Mouse (Mus musculus) CD4-positive, CD25-positive, alpha-beta regulatory T cell, adult 2 months (primary cell): ENCODE results near the gene Senp6.

Experiments
- DNase-seq: peaks from one replicate; pipeline ENCODE4 v3.0.0-alpha.2; 2012; ENCODE audit warnings: low read depth, low spot score

Senp6 gene

DNA sequence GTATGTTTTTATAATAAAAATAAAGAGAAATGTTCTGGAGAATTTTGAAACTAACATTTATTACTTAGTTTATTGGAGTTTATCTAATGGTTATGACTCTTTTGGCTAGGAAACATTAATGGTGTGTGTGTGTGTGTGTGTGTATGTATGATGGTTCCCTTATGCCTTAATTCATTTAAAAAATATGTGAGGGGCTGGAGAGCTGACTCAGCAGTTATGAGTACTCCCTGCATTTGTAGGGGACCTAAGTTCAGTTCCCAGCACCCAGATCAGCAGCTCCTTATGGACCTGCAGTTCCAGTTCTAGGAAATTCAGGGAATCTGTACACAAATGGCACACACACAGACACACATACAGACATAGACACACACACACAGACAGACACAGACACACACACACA lies 104.5 kb downstream of the Senp6 start:
- no peak for DNase-seq

- DNase-seq, result no peak
Measured at GRCm38 (mm10) chr9:80172396-80173222, 105.9 kb downstream of the Senp6 start.

DNA sequence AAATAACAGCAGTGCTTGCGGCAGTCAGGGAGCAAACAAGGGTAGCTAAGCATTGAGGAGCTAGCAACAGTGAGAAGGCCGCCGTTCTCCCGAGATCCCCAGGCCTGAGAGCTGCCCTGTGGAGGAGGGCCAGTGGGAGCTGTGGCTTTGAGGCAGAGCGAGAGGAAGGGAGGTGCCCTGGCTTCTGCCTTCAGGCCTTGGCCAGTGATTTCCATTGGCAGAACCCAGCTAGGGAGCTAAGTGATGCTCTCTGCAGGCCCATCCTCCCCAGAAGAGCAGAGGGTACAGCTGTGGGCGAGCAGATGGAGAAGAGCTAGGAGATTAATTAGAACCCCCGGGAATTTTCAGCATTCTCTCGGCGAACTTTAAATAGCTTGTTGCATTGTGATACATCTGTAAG lies 106.9 kb downstream of the Senp6 start:
- DNase-seq, result no peak

DNA sequence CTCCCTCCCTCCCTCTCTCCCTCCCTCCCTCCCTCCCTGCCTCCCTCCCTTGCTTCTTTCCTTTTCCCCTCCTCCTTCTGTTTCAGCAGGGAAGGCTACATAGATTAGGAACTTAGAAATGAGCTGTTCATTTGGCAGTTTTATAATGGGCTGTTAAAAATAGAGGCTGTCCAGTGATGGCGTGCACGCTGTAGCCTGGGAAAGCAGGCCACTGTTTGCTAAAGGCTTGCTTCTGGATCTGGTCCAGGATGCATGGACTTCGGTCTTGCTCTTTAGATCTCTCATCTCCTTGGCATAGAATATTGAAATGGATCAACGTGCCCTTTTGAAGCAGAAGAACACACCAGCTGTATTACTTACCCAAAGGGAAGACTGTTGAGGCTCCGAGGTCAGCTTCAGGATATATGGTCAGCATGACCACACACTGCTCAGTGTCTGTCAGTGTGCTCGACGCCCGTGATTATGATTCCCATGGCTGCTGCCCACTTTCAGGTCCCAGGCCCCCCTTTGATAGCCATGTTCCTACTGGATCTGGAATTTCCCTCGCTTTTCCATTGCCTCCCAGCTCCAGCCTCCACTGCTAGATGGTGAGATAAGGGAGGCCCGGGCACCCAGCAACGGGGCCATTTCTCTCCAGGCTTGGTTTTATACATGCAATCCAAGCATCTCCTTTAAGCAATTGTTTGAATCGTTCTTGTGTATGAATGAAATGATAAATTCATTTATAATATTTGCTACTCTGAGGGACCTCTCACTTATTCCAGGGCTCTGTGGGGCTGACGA lies 110.2 kb downstream of the Senp6 start:
- DNase-seq, result no peak

DNA sequence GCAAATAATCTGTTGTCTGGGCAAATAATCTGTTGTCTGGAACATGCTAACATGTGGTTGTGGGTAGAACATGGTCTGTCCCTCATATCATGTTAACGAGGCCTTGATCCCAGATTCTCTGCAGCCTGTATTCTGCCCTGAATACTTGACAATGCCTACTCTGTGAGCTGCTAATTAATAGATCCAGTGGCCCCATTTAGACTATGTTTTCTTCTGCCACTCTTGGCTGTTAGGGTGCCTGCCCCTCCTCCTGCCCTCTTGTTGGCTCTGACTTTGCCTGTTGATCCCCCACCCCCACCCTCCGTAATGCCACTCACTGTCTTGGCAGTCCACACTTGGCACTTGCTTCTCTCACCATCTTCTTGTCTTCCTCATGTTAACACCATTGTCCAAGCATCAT lies 112.0 kb downstream of the Senp6 start:
- DNase-seq, result no peak

DNA sequence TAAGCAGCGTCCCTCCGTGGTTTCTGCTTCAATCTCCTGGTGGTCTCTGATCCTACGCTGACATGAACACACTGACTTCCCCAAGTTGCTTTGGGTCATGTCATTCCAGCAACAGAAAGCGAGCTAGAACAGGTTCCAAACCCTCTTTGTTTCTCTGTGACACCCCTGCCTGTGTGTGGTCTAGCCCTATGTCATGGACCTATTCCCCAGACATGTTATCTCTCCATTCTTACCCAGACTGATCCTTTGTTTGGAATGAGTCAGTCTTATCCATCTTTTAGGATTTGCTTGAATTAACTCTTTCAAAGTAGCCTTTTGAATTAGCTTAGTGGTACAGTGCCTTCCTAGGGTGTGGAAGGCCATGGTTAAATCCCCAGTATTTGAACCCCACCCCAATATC lies 113.0 kb downstream of the Senp6 start:
- no peak for DNase-seq

- no peak for DNase-seq
Measured at GRCm38 (mm10) chr9:80180771-80181170, 114.1 kb downstream of the Senp6 start.

DNA sequence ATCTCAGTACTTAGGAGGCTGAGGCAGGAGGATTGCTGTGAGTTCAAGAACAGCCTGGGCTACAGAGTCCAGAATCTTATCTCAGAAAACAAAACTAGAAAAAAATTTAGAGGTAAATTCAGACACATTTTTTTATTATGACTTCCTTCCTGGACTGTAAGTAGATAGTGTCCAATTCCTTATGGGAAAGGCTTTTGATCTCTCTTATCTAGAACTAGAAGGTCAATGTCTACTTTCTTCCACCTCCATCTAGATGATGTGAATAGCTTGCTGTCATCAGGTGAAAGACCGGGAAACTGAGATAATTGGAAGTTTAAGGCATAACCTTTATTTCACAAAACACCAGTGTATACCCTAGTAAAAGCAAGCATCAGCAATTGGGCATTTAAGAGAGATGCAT lies 115.0 kb downstream of the Senp6 start:
- DNase-seq, result no peak

- DNase-seq, result no peak
Measured at GRCm38 (mm10) chr9:80184138-80184537, 117.4 kb downstream of the Senp6 start.

DNA sequence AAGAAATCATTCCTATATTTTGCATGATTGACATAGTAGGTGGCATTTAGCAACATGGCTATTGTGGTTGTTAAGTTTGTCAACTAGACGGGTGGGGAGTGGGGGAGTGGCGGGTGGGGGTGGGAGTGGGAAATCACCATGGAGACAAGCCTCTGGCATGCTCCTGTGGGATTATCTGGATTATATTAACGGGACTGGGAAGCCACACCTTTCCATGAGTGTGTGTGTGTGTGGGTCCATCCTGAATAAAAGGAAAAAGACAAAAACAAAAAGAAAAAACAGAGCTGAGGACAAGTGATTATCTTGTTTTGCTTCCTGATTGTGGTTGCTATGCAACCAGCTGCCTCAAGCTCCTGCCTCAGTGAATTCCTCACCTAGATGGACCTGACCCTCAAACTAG lies 119.0 kb downstream of the Senp6 start:
- no peak for DNase-seq

DNA sequence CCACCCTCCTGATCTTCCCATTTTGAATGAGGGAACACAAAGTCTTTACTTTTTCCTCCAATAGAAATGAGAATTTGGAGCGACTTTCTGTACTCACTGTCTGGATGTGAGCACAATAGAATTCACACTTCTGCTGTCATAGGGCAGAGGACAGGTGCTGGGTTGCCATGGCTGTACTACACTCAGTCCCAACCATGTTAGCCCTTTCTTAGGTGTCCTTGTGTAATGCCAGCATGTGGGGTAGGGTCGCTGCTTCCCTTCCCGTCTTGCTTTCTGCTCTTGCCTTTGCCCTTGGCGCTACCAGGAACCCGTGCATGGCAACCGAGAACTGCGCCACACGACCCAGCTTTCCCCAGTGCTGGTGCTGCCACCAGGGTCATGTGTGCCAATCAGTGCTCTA lies 120.0 kb downstream of the Senp6 start:
- no peak for DNase-seq

- DNase-seq, result no peak
Measured at GRCm38 (mm10) chr9:80188324-80188893, 121.7 kb downstream of the Senp6 start.

DNA sequence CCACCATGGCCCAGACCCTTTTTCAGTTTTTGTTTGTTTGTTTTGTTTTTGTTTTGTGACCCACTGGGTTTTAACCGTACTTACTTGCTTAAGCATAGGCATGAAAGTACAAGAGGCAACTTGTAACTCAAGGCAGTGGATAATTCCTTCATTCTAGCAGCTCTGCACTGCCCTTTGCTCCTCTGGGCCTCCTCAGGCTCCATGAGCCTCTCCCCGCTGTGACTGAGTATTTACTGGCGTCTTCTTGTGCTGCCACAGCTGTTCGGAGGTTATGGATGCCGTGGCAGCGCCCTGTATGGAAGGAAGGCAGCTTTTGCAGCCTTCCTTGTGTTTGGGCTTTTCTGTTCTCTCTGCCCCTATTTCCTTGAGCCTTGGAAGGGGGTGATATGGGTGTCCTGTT lies 124.5 kb downstream of the Senp6 start:
- no peak for DNase-seq

DNA sequence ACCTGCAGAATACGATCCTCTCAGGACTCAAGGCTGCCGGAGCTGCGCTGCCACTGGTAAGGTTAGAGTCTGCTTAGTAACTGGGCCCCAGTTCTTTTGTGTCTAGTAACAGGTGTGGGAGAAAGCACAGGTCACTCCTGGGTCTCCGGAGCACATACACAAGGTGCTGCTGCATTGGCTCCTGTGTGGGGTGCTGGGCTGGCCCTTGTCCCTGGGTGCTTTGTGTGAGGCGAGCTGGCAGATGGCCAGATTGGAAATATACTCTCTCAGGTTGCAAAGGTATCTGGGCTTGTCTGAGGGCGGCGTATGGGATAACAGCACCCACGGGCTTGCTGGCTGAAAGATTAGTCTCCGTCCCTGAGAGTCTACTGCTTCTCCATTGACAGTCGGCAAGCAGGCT lies 125.6 kb downstream of the Senp6 start:
- no peak for DNase-seq

GRCm38 (mm10) chr9:80194446-80194845 lies 127.7 kb downstream of the Senp6 start:
- DNase-seq, result no peak
